In genomic region chr17:46879841-46880311, GRCm38 (mm10) we compare ENCODE assay signal across 8 mouse cellular contexts. TPM values are rescaled to one million over a fixed set of nuclear protein-coding genes. Genes with fewer than 3 reads are reported as not detected.
DNase-seq lines count a peak whose midpoint lies in the region; ATAC-seq lines count a peak whose summit lies in the region.

No protein-coding gene starts in this region.

- peak; percentile 68 for ATAC-seq in heart, embryonic 12.5 days (ENCODE audit: insufficient number of reproducible peaks, low FRiP score)
- peak; percentile 47; the same call in 1 of the 2 replicates for ATAC-seq in neural tube, embryonic 14.5 days (ENCODE audit: low read depth)

- peaks cover 17% of the 10 kb centered on the region; the same call in 1 of the 2 replicates for H3K27me3 ChIP-seq in heart, embryonic 12.5 days (replicated peaks)
- H3K27me3 ChIP-seq in neural tube, embryonic 14.5 days (ENCODE audit: control insufficient read depth, insufficient read depth, low read length), result no peaks in the 10 kb centered on the region

- H3K9ac ChIP-seq in heart, embryonic 12.5 days, result no peak overlapping the region
- H3K9ac ChIP-seq in neural tube, embryonic 14.5 days (replicated peaks; ENCODE audit: low read depth, low read length), result no peak overlapping the region

- no peaks in the 10 kb centered on the region; the same call in 1 of the 2 replicates for H3K9me3 ChIP-seq in heart, embryonic 12.5 days (replicated peaks)
- H3K9me3 ChIP-seq in neural tube, embryonic 14.5 days (ENCODE audit: control insufficient read depth, low read length), result no peaks in the 10 kb centered on the region

- H3K4me3 ChIP-seq in heart, embryonic 12.5 days, result no peak overlapping the region
- H3K4me3 ChIP-seq in neural tube, embryonic 14.5 days (ENCODE audit: low read depth, low read length), result no peak overlapping the region

- H3K4me2 ChIP-seq in heart, embryonic 12.5 days, result peak overlapping the region; percentile 1; the same call in 1 of the 2 replicates
- no peak overlapping the region for H3K4me2 ChIP-seq in neural tube, embryonic 14.5 days (ENCODE audit: low read depth, low read length)

- no peak overlapping the region for H3K27ac ChIP-seq in heart, embryonic 12.5 days (ENCODE audit: poor library complexity, severe bottlenecking)
- H3K27ac ChIP-seq in neural tube, embryonic 14.5 days (ENCODE audit: low read depth, low read length), result peak overlapping the region; percentile 39

- DNase-seq in adrenal gland, adult (ENCODE audit: inconsistent age in 2 of 2, low spot score in 1 of 2), result peak; percentile 66 to 82
- DNase-seq in adrenal gland, postnatal 4 days (ENCODE audit: low spot score in 2 of 2), result no peak
- peak; percentile 87 for DNase-seq in adipocyte (ENCODE audit: low spot score)
- peak; percentile 68 for DNase-seq in kidney, postnatal 10 days
- no peak for DNase-seq in thymus, postnatal 4 days
- no peak for DNase-seq in cerebellum, postnatal 25 days

- WGBS in heart, embryonic 12.5 days, result 26% methylated on average over 14 of the region's 14 CpGs
- 34% methylated on average over 14 of the region's 14 CpGs for WGBS in neural tube, embryonic 14.5 days

- H3K36me3 ChIP-seq in heart, embryonic 12.5 days, result no peaks in the 10 kb centered on the region
- no peaks in the 10 kb centered on the region for H3K36me3 ChIP-seq in neural tube, embryonic 14.5 days (ENCODE audit: control insufficient read depth, insufficient read depth, low read length)

- peaks cover 20% of the 10 kb centered on the region for H3K4me1 ChIP-seq in heart, embryonic 12.5 days (replicated peaks)
- H3K4me1 ChIP-seq in neural tube, embryonic 14.5 days (ENCODE audit: control insufficient read depth, insufficient read depth, low read length), result no peaks in the 10 kb centered on the region

RNA-seq across cellular contexts. Expression of gene Tbcc, which starts 10.6 kb away (rescaled TPM):
- total RNA-seq in adrenal gland, postnatal 4 days (2021), result 10 to 100 TPM; 26.1 to 27.4 TPM
- polyA plus RNA-seq in heart, embryonic 12.5 days (2016; fragmentation: Nextera tagmentation; extraction: Ambion mirVana), result 52.4 and 55.1 TPM in 2 replicates
- 62.1 and 65.4 TPM in 2 replicates for polyA plus RNA-seq in neural tube, embryonic 14.5 days (2014; fragmentation: Nextera tagmentation; extraction: Ambion mirVana)

RNA-seq across cellular contexts. Expression of gene Bicral, which starts 21.6 kb away (rescaled TPM):
- 10 to 100 TPM; 21.6 to 24.8 TPM for total RNA-seq in adrenal gland, postnatal 4 days (2021)
- polyA plus RNA-seq in heart, embryonic 12.5 days (2016; fragmentation: Nextera tagmentation; extraction: Ambion mirVana), result 4.0 and 5.7 TPM in 2 replicates
- polyA plus RNA-seq in neural tube, embryonic 14.5 days (2014; fragmentation: Nextera tagmentation; extraction: Ambion mirVana), result 10.8 and 11.5 TPM in 2 replicates

RNA-seq across cellular contexts. Expression of gene Prph2, which starts 30.4 kb away (rescaled TPM):
- total RNA-seq in adrenal gland, postnatal 4 days (2021), result not detected
- polyA plus RNA-seq in heart, embryonic 12.5 days (2016; fragmentation: Nextera tagmentation; extraction: Ambion mirVana), result not detected in 2 replicates
- not detected in 2 replicates for polyA plus RNA-seq in neural tube, embryonic 14.5 days (2014; fragmentation: Nextera tagmentation; extraction: Ambion mirVana)

Comparison
In these comparisons a context has a peak if more than half of its experiments do, and no peak if none do; other contexts are left out.
1. DNase-seq: peak in adrenal gland, adult (2 of 2), adipocyte (single experiment) and kidney, postnatal 10 days (single experiment); none in adrenal gland, postnatal 4 days (0 of 2), thymus, postnatal 4 days (single experiment) and cerebellum, postnatal 25 days (0 of 2).